ENCODE assay signal across 11 mouse cellular contexts in genomic region chr6:112781409-112782093, GRCm38 (mm10).
DNase-seq lines count a peak whose midpoint lies in the region; ATAC-seq and TF ChIP-seq lines count a peak whose summit lies in the region.
"Had no signal": no experiment of that assay in that cellular context is flagged by ENCODE, and none has a peak within 500 bp of the region (broad histone marks: within the 10 kb centered on the region; RNA-seq: fewer than 3 reads in every experiment).

No protein-coding gene starts in this region.

- TF ChIP-seq EP300 in ES-Bruce4 (IDR thresholded peaks at IDR 0.05; ENCODE audit: insufficient read depth, low read depth, low read length), result no peak

- DNase-seq in kidney, adult 2 months, result peak; percentile 10
- DNase-seq in kidney, postnatal 25 days, result no peak
- DNase-seq in 416B (ENCODE audit: low read depth), result peak; percentile 22
- DNase-seq in embryo, embryonic 11 days, result peak; percentile 13
- no peak for DNase-seq in urinary bladder, postnatal 10 days (ENCODE audit: low spot score)

- H3K27ac ChIP-seq in kidney, adult 2 months (ENCODE audit: insufficient read depth, low read depth, low read length), result no peak overlapping the region
- no peak overlapping the region for H3K27ac ChIP-seq in ES-Bruce4 (ENCODE audit: insufficient read depth, low read length)
- H3K27ac ChIP-seq in forebrain, embryonic 13.5 days, result no peak overlapping the region
- H3K27ac ChIP-seq: embryonic facial prominence, embryonic 15.5 days; limb, embryonic 15.5 days had no signal

- H3K9me3 ChIP-seq in ES-Bruce4 (replicated peaks; ENCODE audit: control insufficient read depth, insufficient read depth, low read length, poor library complexity, severe bottlenecking), result no peaks in the 10 kb centered on the region
- H3K9me3 ChIP-seq in forebrain, embryonic 13.5 days (replicated peaks), result peaks cover 3% of the 10 kb centered on the region; the same call in 1 of the 2 replicates
- H3K9me3 ChIP-seq: embryonic facial prominence, embryonic 15.5 days; limb, embryonic 15.5 days had no signal

- no peak for ATAC-seq in megakaryocyte, adult 5-6 weeks (ENCODE audit: poor library complexity, severe bottlenecking)
- ATAC-seq in forebrain, embryonic 13.5 days, result no peak
- ATAC-seq: hindbrain, embryonic 16.5 days had no signal

- no peaks in the 10 kb centered on the region for H3K27me3 ChIP-seq in kidney, adult 2 months (replicated peaks; ENCODE audit: control insufficient read depth, insufficient read depth, low read length)
- no peaks in the 10 kb centered on the region for H3K27me3 ChIP-seq in ES-Bruce4 (ENCODE audit: control insufficient read depth, insufficient read depth, low read length, poor library complexity, severe bottlenecking)
- no peaks in the 10 kb centered on the region for H3K27me3 ChIP-seq in forebrain, embryonic 13.5 days
- H3K27me3 ChIP-seq: embryonic facial prominence, embryonic 15.5 days; limb, embryonic 15.5 days had no signal

- no peak overlapping the region for H3K9ac ChIP-seq in ES-Bruce4 (ENCODE audit: low read depth, poor library complexity, severe bottlenecking)
- H3K9ac ChIP-seq in forebrain, embryonic 13.5 days, result no peak overlapping the region
- H3K9ac ChIP-seq: embryonic facial prominence, embryonic 15.5 days; limb, embryonic 15.5 days had no signal

- TF ChIP-seq POLR2A in kidney, adult 2 months (IDR thresholded peaks at IDR 0.05; ENCODE audit: low read depth, low read length), result no peak
- TF ChIP-seq POLR2A in ES-Bruce4 (IDR thresholded peaks at IDR 0.05; ENCODE audit: insufficient read depth, low read length), result no peak

- no peak overlapping the region for H3K4me2 ChIP-seq in forebrain, embryonic 13.5 days
- H3K4me2 ChIP-seq: embryonic facial prominence, embryonic 15.5 days; limb, embryonic 15.5 days had no signal

- TF ChIP-seq CTCF in kidney, adult 2 months (conservative IDR thresholded peaks at IDR 0.05; ENCODE audit: insufficient read depth, insufficient read length, low read depth, low read length), result peak; percentile 38; the same call in 1 of the 2 replicates
- TF ChIP-seq CTCF in ES-Bruce4 (IDR thresholded peaks at IDR 0.05; ENCODE audit: low read depth, low read length), result peak; percentile 43

- no peaks in the 10 kb centered on the region for H3K36me3 ChIP-seq in kidney, adult 2 months (ENCODE audit: control insufficient read depth, insufficient read depth, low read length)
- no peaks in the 10 kb centered on the region for H3K36me3 ChIP-seq in ES-Bruce4 (ENCODE audit: control insufficient read depth, insufficient read depth, low read length, poor library complexity, severe bottlenecking)
- H3K36me3 ChIP-seq in forebrain, embryonic 13.5 days (ENCODE audit: poor library complexity, severe bottlenecking), result peaks cover 45% of the 10 kb centered on the region
- H3K36me3 ChIP-seq: embryonic facial prominence, embryonic 15.5 days had no signal

- H3K4me3 ChIP-seq in kidney, adult 2 months (ENCODE audit: insufficient read depth, low read depth, low read length), result no peak overlapping the region
- H3K4me3 ChIP-seq in ES-Bruce4 (ENCODE audit: low read depth, low read length), result no peak overlapping the region
- H3K4me3 ChIP-seq in forebrain, embryonic 13.5 days, result no peak overlapping the region
- H3K4me3 ChIP-seq: embryonic facial prominence, embryonic 15.5 days; limb, embryonic 15.5 days had no signal

- 69% methylated on average over 10 of the region's 10 CpGs for WGBS in kidney, adult 2 months
- WGBS in forebrain, embryonic 13.5 days, result 81% methylated on average over 10 of the region's 10 CpGs

- H3K4me1 ChIP-seq in kidney, adult 2 months (ENCODE audit: control insufficient read depth, insufficient read depth, low read length), result peaks cover 2% of the 10 kb centered on the region; the same call in 1 of the 2 replicates
- peaks cover 4% of the 10 kb centered on the region for H3K4me1 ChIP-seq in ES-Bruce4 (ENCODE audit: control insufficient read depth, insufficient read depth, low read length)
- no peaks in the 10 kb centered on the region for H3K4me1 ChIP-seq in forebrain, embryonic 13.5 days
- H3K4me1 ChIP-seq: embryonic facial prominence, embryonic 15.5 days; limb, embryonic 15.5 days had no signal

Comparison
In these comparisons a context has a peak if more than half of its experiments do, and no peak if none do; other contexts are left out.
1. DNase-seq: peak in kidney, adult 2 months (single experiment), 416B (single experiment) and embryo, embryonic 11 days (single experiment); none in kidney, postnatal 25 days (0 of 2) and urinary bladder, postnatal 10 days (single experiment).